Mouse (Mus musculus) C2C12 (cell line): ENCODE results near the gene Sf3a2. TPM values are rescaled to one million over a fixed set of nuclear protein-coding genes. Genes with fewer than 3 reads are reported as not detected.

Experiments
- H3K27me3 ChIP-seq: one replicate; pipeline ENCODE4 v1.6.1; 2011; ENCODE audit not compliant: control insufficient read depth, insufficient read depth, insufficient read length
- H3K36me3 ChIP-seq: one replicate; pipeline ENCODE4 v1.6.1; 2011; ENCODE audit not compliant: control insufficient read depth, insufficient read depth
- H3K4me3 ChIP-seq: one replicate; pipeline ENCODE4 v1.5.1; 2011; ENCODE audit warnings: mild to moderate bottlenecking, control low read depth; ENCODE audit not compliant: poor library complexity, insufficient read depth, severe bottlenecking
- H3K79me2 ChIP-seq: one replicate; pipeline ENCODE4 v1.6.1; 2011; ENCODE audit not compliant: control insufficient read depth, insufficient read depth
- H3K79me3 ChIP-seq: one replicate; pipeline ENCODE4 v1.6.1; 2011; ENCODE audit warnings: low read depth, control low read depth
- H3ac ChIP-seq: one replicate; pipeline ENCODE3; 2011; ENCODE audit warnings: low read depth; ENCODE audit not compliant: control insufficient read depth, insufficient read length
- CEBPB ChIP-seq: IDR thresholded peaks from one replicate; pipeline ENCODE4 v1.6.1; 2011; ENCODE audit warnings: low read depth, mild to moderate bottlenecking, control low read depth, moderate library complexity
- CTCF ChIP-seq: IDR thresholded peaks from one replicate; pipeline ENCODE4 v1.5.1; 2011; ENCODE audit not compliant: control insufficient read depth, insufficient read depth, insufficient read length
- FOSL1 ChIP-seq: IDR thresholded peaks from one replicate; pipeline ENCODE4 v1.8.0; 2011; ENCODE audit warnings: mild to moderate bottlenecking, low read length; ENCODE audit not compliant: poor library complexity, insufficient read depth, severe bottlenecking
- MAX ChIP-seq: IDR thresholded peaks from one replicate; pipeline ENCODE4 v1.6.1; 2011; ENCODE audit warnings: mild to moderate bottlenecking, control low read depth
- MYOD1 ChIP-seq: IDR thresholded peaks from one replicate; pipeline ENCODE4 v1.6.1; 2011; ENCODE audit warnings: low read depth; ENCODE audit not compliant: control insufficient read depth, insufficient read length
- MYOG ChIP-seq: IDR thresholded peaks from one replicate; pipeline ENCODE4 v1.6.1; 2011; ENCODE audit not compliant: control insufficient read depth, insufficient read length; ENCODE audit errors: extremely low read depth
- USF1 ChIP-seq: IDR thresholded peaks from one replicate; pipeline ENCODE4 v1.6.1; 2011; ENCODE audit warnings: low read depth, mild to moderate bottlenecking, control low read depth, moderate library complexity
- microRNA-seq: library from miRNA; unstranded; fragments of <30 nt; microRNA quantifications from one replicate; pipeline ENCODE4, GENCODE M21; 2019; ENCODE audit warnings: borderline microRNAs expressed
- polyA plus RNA-seq: library from polyadenylated mRNA; unstranded; fragments of >200 nt; fragmentation: generic; extraction: Trizol; gene quantifications from one replicate; pipeline ENCODE4 v1.2.1, GENCODE M21; 2012; ENCODE audit warnings: missing spikeins

Gene Sf3a2
- polyA plus RNA-seq, 1 experiment = 106 TPM

DNA sequence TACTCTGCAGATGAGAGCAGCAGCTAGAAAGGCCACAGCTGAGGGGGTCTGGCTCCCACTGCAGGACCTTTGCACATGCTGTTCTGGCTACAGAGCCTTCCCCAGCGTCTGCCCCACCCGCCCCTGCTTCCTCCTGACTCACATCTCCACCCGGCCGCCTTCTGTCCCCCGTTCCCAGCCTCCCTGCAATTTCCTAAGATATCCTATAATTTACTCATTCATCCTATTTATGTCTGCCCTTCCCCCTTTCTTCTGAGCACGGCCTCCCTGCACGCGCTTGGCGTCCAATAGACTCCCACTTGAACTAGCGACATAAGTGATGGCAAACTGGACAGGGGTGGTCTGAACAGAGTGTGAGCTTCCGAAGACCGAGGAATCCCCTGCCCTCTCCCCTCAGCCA, 47.7 kb downstream of the Sf3a2 start:
- Histone ChIP-seq H3ac (no peak overlapping the region), H3K27me3 (peaks cover 41% of the 10 kb centered on the region)
- TF ChIP-seq MAX (no peak), CTCF (no peak), USF1 (no peak), CEBPB (no peak), FOSL1 (no peak), MYOD1 (no peak), MYOG (no peak)

DNA sequence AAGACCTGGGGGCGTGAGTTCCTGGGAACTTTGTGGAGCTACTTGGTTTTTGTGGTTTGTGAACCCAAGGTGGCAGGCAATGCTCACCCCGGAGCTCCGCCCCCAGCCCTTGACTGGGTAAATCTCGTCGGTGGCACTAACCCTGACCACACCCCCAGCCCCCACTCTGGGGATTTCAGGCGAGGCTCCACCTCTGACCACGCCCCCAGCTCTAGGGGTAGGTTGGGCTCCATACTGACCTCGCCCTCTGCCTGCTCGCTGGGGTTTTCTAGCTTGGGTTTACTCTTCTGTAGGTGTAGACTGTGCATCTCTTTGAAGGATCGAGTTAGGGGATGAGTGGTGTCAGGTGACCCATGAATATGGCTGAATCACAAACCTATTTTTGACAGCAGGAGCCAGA, 50.6 kb downstream of the Sf3a2 start:
- Histone ChIP-seq H3K79me2 (peaks cover 9% of the 10 kb centered on the region), H3ac (no peak overlapping the region), H3K36me3 (peaks cover 28% of the 10 kb centered on the region), H3K79me3 (peaks cover 6% of the 10 kb centered on the region), H3K4me3 (no peak overlapping the region), H3K27me3 (peaks cover 20% of the 10 kb centered on the region)
- TF ChIP-seq CTCF (no peak), USF1 (peak; percentile 20)

More for the DNA sequence above, 47.7 kb downstream of the Sf3a2 start:
- Histone ChIP-seq H3K36me3 (peaks cover 3% of the 10 kb centered on the region), H3K79me2 (no peaks in the 10 kb centered on the region), H3K4me3 (no peak overlapping the region), H3K79me3 (no peaks in the 10 kb centered on the region)

Small RNA genes within 50 kb of the gene (microRNA-seq; reads per million reads assigned to microRNA genes)
- 3.2 reads per million, percentile 47 among the genes with 10 or more reads in this experiment for gene Mir1982

Other genes with a start within 250 kb of the Sf3a2 start
- 23.0 TPM for gene Rexo1, start 236.6 kb upstream of the Sf3a2 start, polyA plus RNA-seq
- 21.0 TPM for gene Klf16, start 220.9 kb upstream of the Sf3a2 start, polyA plus RNA-seq
- 103 TPM for gene Abhd17a, start 207.9 kb upstream of the Sf3a2 start, polyA plus RNA-seq
- 119 TPM for gene Scamp4, start 195.3 kb upstream of the Sf3a2 start, polyA plus RNA-seq
- gene Adat3, start 195.3 kb upstream of the Sf3a2 start, polyA plus RNA-seq = 11.1 TPM
- gene Gm49322, start 192.2 kb upstream of the Sf3a2 start, polyA plus RNA-seq = 1.0 TPM
- 165 TPM for gene Csnk1g2, start 175.4 kb upstream of the Sf3a2 start, polyA plus RNA-seq
- gene Btbd2, start 141.1 kb upstream of the Sf3a2 start, polyA plus RNA-seq = 53.8 TPM
- gene Mknk2, start 120.1 kb upstream of the Sf3a2 start, polyA plus RNA-seq = 61.4 TPM
- gene Mob3a, start 96.2 kb upstream of the Sf3a2 start, polyA plus RNA-seq = 34.2 TPM
- 0.43 TPM for gene Izumo4, start 96.0 kb upstream of the Sf3a2 start, polyA plus RNA-seq
- 51.3 TPM for gene Ap3d1, start 55.9 kb upstream of the Sf3a2 start, polyA plus RNA-seq
- 19.1 TPM for gene Dot1l, start 43.0 kb upstream of the Sf3a2 start, polyA plus RNA-seq
- 74.8 TPM for gene Plekhj1, start 428 bp downstream of the Sf3a2 start, polyA plus RNA-seq
- 0.87 TPM for gene Amh, start 7.0 kb downstream of the Sf3a2 start, polyA plus RNA-seq
- gene Jsrp1, start 15.3 kb downstream of the Sf3a2 start, polyA plus RNA-seq = 29.2 TPM
- gene Oaz1, start 28.5 kb downstream of the Sf3a2 start, polyA plus RNA-seq = 1,494 TPM
- 0.05 TPM for gene Lingo3, start 45.8 kb downstream of the Sf3a2 start, polyA plus RNA-seq
- gene Lsm7, start 57.0 kb downstream of the Sf3a2 start, polyA plus RNA-seq = 297 TPM
- 31.2 TPM for gene Sppl2b, start 57.1 kb downstream of the Sf3a2 start, polyA plus RNA-seq
- 0.02 TPM for gene Tmprss9, start 73.7 kb downstream of the Sf3a2 start, polyA plus RNA-seq
- gene Timm13, start 102.8 kb downstream of the Sf3a2 start, polyA plus RNA-seq = 263 TPM
- 66.4 TPM for gene Lmnb2, start 120.0 kb downstream of the Sf3a2 start, polyA plus RNA-seq
- gene Gadd45b, start 131.9 kb downstream of the Sf3a2 start, polyA plus RNA-seq = 37.2 TPM
- gene Gng7, start 216.7 kb downstream of the Sf3a2 start, polyA plus RNA-seq = 0.25 TPM
- gene Diras1, start 227.5 kb downstream of the Sf3a2 start, polyA plus RNA-seq = 0.28 TPM
- 11.6 TPM for gene Slc39a3, start 239.2 kb downstream of the Sf3a2 start, polyA plus RNA-seq